Mouse (Mus musculus) cerebellum, adult 2 months (tissue): ENCODE results near the gene Phgdh.

Experiments used
- CTCF ChIP-seq: fragments of 200-500 bp; IDR thresholded peaks from 2 replicates; pipeline ENCODE4 v1.5.1; 2011; ENCODE audit warnings: low read depth, mild to moderate bottlenecking, control low read depth, low read length, moderate library complexity, borderline replicate concordance; ENCODE audit not compliant: insufficient read depth
- POLR2A ChIP-seq: fragments of 200-500 bp; IDR thresholded peaks from 2 replicates; pipeline ENCODE4 v1.6.1; 2011; ENCODE audit warnings: low read length, control low read depth, borderline replicate concordance; ENCODE audit not compliant: insufficient read depth

- no peak for TF ChIP-seq POLR2A
- no peak for TF ChIP-seq CTCF
Measured at GRCm38 (mm10) chr3:98356026-98356365, 16.2 kb upstream of the Phgdh start.
